Mouse (Mus musculus): ENCODE results near the gene Slit3. TPM values are rescaled to one million over a fixed set of nuclear protein-coding genes. Genes with fewer than 3 reads are reported as not detected.

The Slit3 gene
- total and polyA plus RNA-seq, 3 experiments = not detected

DNA sequence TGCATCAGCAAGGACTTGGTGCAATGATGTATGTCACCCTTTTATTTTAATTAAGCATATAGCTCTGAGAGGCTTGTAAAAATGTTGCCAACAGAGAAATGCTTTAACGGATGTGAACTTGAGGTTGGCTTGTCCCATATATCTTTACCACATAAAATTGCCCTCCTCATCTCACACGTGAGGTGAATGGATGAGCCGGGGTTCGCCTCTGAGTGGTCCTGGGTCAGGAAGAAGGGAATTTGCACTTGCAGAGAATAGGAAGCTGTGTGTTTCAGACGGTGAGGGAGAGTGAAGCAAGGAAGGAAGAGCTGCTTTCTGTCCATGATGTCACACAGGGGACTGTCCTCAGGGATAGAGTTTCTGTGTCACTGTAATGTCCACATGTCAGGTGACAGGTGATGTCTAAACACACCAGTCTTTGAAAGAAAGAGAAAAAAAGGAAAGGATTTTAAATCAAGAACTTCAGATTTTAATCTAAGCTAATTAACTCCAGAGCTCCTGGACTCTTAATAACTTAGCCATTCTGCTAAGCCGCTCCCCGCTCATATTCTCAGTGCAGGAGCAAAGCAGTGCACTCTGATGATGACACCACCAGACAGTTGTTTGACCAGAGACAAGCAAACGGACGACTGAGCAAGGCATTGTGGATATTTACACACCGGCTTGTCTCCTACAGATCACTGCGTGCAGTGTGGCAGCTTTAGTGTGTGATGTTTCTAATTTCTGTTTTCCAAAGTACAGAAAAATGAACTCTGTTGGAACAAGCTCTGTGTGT, 352.0 kb downstream of the Slit3 start:
- no peak overlapping the region for H3K9ac ChIP-seq (ENCODE audit: control insufficient read depth, low read depth, low read length, poor library complexity, severe bottlenecking)
- H3K27ac ChIP-seq (ENCODE audit: control insufficient read depth, low read depth, low read length) = no peak overlapping the region
- H3K36me3 ChIP-seq (ENCODE audit: control insufficient read depth in 1 of 2, insufficient read depth in 2 of 2, low read length in 2 of 2) = no peaks in the 10 kb centered on the region
- DNase-seq (ENCODE audit: low read depth, low spot score) = no peak
- no peaks in the 10 kb centered on the region; the same call in 1 of the 2 replicates for H3K9me3 ChIP-seq (replicated peaks; ENCODE audit: insufficient read depth, low read length)
- H3K79me2 ChIP-seq (ENCODE audit: control insufficient read depth, insufficient read depth, low read length, poor library complexity) = no peaks in the 10 kb centered on the region
- H3K4me1 ChIP-seq (ENCODE audit: control insufficient read depth in 1 of 2, insufficient read depth in 2 of 2, low read length in 2 of 2) = no peaks in the 10 kb centered on the region
- TF ChIP-seq CHD2 (IDR thresholded peaks at IDR 0.05; ENCODE audit: low read length) (no peak), TAL1 (IDR thresholded peaks at IDR 0.05; ENCODE audit: low read length) (no peak), POLR2AphosphoS5 (IDR thresholded peaks at IDR 0.05; ENCODE audit: borderline replicate concordance, low read depth, low read length) (no peak), POLR2AphosphoS2 (IDR thresholded peaks at IDR 0.05; ENCODE audit: low read length) (no peak), GATA1 (IDR thresholded peaks at IDR 0.05; ENCODE audit: low read depth, low read length) (no peak), ZC3H11A (IDR thresholded peaks at IDR 0.05; ENCODE audit: low read depth, low read length) (no peak), ZKSCAN1 (IDR thresholded peaks at IDR 0.05; ENCODE audit: low read depth, low read length) (no peak), MYB (IDR thresholded peaks at IDR 0.05; ENCODE audit: low read depth, low read length) (no peak), MAFK (IDR thresholded peaks at IDR 0.05; ENCODE audit: borderline replicate concordance, low read depth, low read length) (no peak), ELF1 (IDR thresholded peaks at IDR 0.05; ENCODE audit: low read depth, low read length) (no peak), UBTF (IDR thresholded peaks at IDR 0.05; ENCODE audit: borderline replicate concordance, insufficient read depth, low read depth, low read length) (no peak), TCF12 (IDR thresholded peaks at IDR 0.05; ENCODE audit: low read depth, low read length) (no peak), MXI1 (IDR thresholded peaks at IDR 0.05; ENCODE audit: low read depth, low read length) (no peak), HCFC1 (IDR thresholded peaks at IDR 0.05; ENCODE audit: low read depth, low read length) (no peak), E2F4 (IDR thresholded peaks at IDR 0.05; ENCODE audit: borderline replicate concordance, low read depth, low read length) (no peak), ZNF384 (IDR thresholded peaks at IDR 0.05; ENCODE audit: low read depth, low read length) (no peak), SMC3 (IDR thresholded peaks at IDR 0.05; ENCODE audit: low read depth, low read length) (no peak)
- no peak overlapping the region for H3K4me3 ChIP-seq (ENCODE audit: control insufficient read depth in 1 of 2, insufficient read depth in 1 of 2, low read depth in 2 of 2, low read length in 2 of 2)
- H3K27me3 ChIP-seq (ENCODE audit: control insufficient read depth in 1 of 2, insufficient read depth in 2 of 2, low read length in 2 of 2) = no peaks in the 10 kb centered on the region

DNA sequence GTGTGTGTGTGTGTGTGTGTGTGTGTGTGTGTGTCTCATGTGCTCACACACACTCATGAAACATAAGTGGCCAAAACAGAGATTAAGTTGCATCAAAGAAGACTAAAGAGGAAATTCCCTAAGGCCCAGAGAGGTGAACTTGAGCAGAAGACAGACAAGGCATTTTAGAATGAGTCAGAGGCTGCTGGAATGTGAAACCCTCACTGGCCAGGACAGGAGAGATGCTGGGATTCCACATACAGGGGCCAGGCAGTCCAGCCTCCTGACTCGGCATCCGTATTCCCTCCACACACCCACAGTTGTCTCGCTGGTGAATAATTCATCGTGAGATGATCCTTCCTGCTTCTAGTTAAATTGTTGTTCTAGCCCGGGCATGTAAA, 352.6 kb downstream of the Slit3 start:
- H3K79me2 ChIP-seq (ENCODE audit: control insufficient read depth, insufficient read depth, low read length, poor library complexity) = no peaks in the 10 kb centered on the region
- no peak overlapping the region for H3K27ac ChIP-seq (ENCODE audit: control insufficient read depth, low read depth, low read length)
- no peaks in the 10 kb centered on the region for H3K4me1 ChIP-seq (ENCODE audit: control insufficient read depth in 1 of 2, insufficient read depth in 2 of 2, low read length in 2 of 2)
- no peaks in the 10 kb centered on the region; the same call in 1 of the 2 replicates for H3K9me3 ChIP-seq (replicated peaks; ENCODE audit: insufficient read depth, low read length)
- no peaks in the 10 kb centered on the region for H3K27me3 ChIP-seq (ENCODE audit: control insufficient read depth in 1 of 2, insufficient read depth in 2 of 2, low read length in 2 of 2)
- no peak for DNase-seq (ENCODE audit: low read depth, low spot score)
- no peaks in the 10 kb centered on the region for H3K36me3 ChIP-seq (ENCODE audit: control insufficient read depth in 1 of 2, insufficient read depth in 2 of 2, low read length in 2 of 2)
- no peak overlapping the region for H3K4me3 ChIP-seq (ENCODE audit: control insufficient read depth in 1 of 2, insufficient read depth in 1 of 2, low read depth in 2 of 2, low read length in 2 of 2)
- H3K9ac ChIP-seq (ENCODE audit: control insufficient read depth, low read depth, low read length, poor library complexity, severe bottlenecking) = no peak overlapping the region
- TF ChIP-seq NELFE (IDR thresholded peaks at IDR 0.05; ENCODE audit: low read depth, low read length) (no peak), GATA1 (IDR thresholded peaks at IDR 0.05; ENCODE audit: low read depth, low read length) (no peak), EP300 (IDR thresholded peaks at IDR 0.05; ENCODE audit: low read depth in 1 of 2, low read length in 2 of 2) (no peak), POLR2AphosphoS5 (IDR thresholded peaks at IDR 0.05; ENCODE audit: borderline replicate concordance, low read depth, low read length) (no peak), ELF1 (IDR thresholded peaks at IDR 0.05; ENCODE audit: low read depth, low read length) (no peak), RCOR1 (IDR thresholded peaks at IDR 0.05; ENCODE audit: low read depth, low read length) (no peak)

Measured in MEL (cell line).